Mouse (Mus musculus) spleen, adult 12 weeks (tissue): ENCODE measurements around the gene Cacfd1.

Experiments used
- DNase-seq: peaks from one replicate; pipeline ENCODE4 v3.0.0; 2022; ENCODE audit warnings: low spot score

Cacfd1 gene

GRCm38 (mm10) chr2:27009714-27010244 is at the start of gene Cacfd1:
Cacfd1 (plus strand) TSS chr2:27009926.
- DNase-seq: peak; percentile 73

- DNase-seq: no peak
Measured at GRCm38 (mm10) chr2:26960756-26961155, 49.0 kb upstream of the Cacfd1 start.

GRCm38 (mm10) chr2:26963923-26964723 is 45.6 kb upstream of the Cacfd1 start, which contains the start of gene Rexo4:
Rexo4 (minus strand) TSS chr2:26964386.
- DNase-seq: peak; percentile 86

GRCm38 (mm10) chr2:26964724-26965370 is 44.9 kb upstream of the Cacfd1 start:
- no peak for DNase-seq

GRCm38 (mm10) chr2:26967262-26967661 is 42.5 kb upstream of the Cacfd1 start:
- DNase-seq: no peak

GRCm38 (mm10) chr2:26973116-26973515 is 36.6 kb upstream of the Cacfd1 start, which contains the start of gene Adamts13:
Adamts13 (plus strand) TSS chr2:26973416.
- DNase-seq: no peak

GRCm38 (mm10) chr2:26973960-26974359 is 35.8 kb upstream of the Cacfd1 start:
- no peak for DNase-seq

GRCm38 (mm10) chr2:26980361-26980760 is 29.4 kb upstream of the Cacfd1 start:
- DNase-seq: no peak

- DNase-seq: no peak
Measured at GRCm38 (mm10) chr2:26984179-26984578, 25.5 kb upstream of the Cacfd1 start.

- DNase-seq: no peak
Measured at GRCm38 (mm10) chr2:26984640-26985039, 25.1 kb upstream of the Cacfd1 start.

GRCm38 (mm10) chr2:26993936-26994335 is 15.8 kb upstream of the Cacfd1 start:
- no peak for DNase-seq

GRCm38 (mm10) chr2:26997498-26997897 is 12.2 kb upstream of the Cacfd1 start:
- DNase-seq: no peak

GRCm38 (mm10) chr2:26997993-26998392 is 11.7 kb upstream of the Cacfd1 start:
- no peak for DNase-seq

GRCm38 (mm10) chr2:27006255-27006654 is 3.5 kb upstream of the Cacfd1 start:
- no peak for DNase-seq

- no peak for DNase-seq
Measured at GRCm38 (mm10) chr2:27007701-27008100, 2.0 kb upstream of the Cacfd1 start.

- peak; percentile 37 for DNase-seq
Measured at GRCm38 (mm10) chr2:27017802-27018201, 8.1 kb downstream of the Cacfd1 start.

GRCm38 (mm10) chr2:27019530-27019929 is 9.8 kb downstream of the Cacfd1 start:
- DNase-seq: no peak

GRCm38 (mm10) chr2:27021103-27021502 is 11.4 kb downstream of the Cacfd1 start:
- DNase-seq: no peak

- no peak for DNase-seq
Measured at GRCm38 (mm10) chr2:27022612-27023011, 12.9 kb downstream of the Cacfd1 start.

GRCm38 (mm10) chr2:27024136-27024535 is 14.4 kb downstream of the Cacfd1 start:
- no peak for DNase-seq

- DNase-seq: no peak
Measured at GRCm38 (mm10) chr2:27025545-27025944, 15.8 kb downstream of the Cacfd1 start.

- DNase-seq: no peak
Measured at GRCm38 (mm10) chr2:27026332-27026731, 16.6 kb downstream of the Cacfd1 start.
